Mouse (Mus musculus) embryonic facial prominence, embryonic 13.5 days (tissue): ENCODE measurements around the gene Erp27. TPM values are rescaled to one million over a fixed set of nuclear protein-coding genes. Genes with fewer than 3 reads are reported as not detected.
"Not testable (repeated sequence)": the region's sequence is repeated elsewhere in the genome, so short reads cannot be mapped to it uniquely, and the experiment has no call there.

Experiments used
- ATAC-seq: fragments of 200-750 bp; cut with Nextera tagmentation; 2 replicates; pipeline ENCODE4 v1.8.0; 2017; ENCODE audit warnings: low read depth; ENCODE audit not compliant: insufficient number of reproducible peaks, insufficient read depth, low FRiP score, low TSS enrichment
- H3K27ac ChIP-seq: fragments of 300-500 bp; sonication (generic); 2 replicates; pipeline ENCODE4 v1.5.1; 2015; ENCODE audit warnings: moderate library complexity, mild to moderate bottlenecking, inconsistent platforms
- H3K27me3 ChIP-seq: fragments of 300-500 bp; sonication (generic); 2 replicates; pipeline ENCODE4 v1.6.1; 2015; ENCODE audit warnings: mild to moderate bottlenecking, inconsistent platforms
- H3K36me3 ChIP-seq: fragments of 300-500 bp; sonication (generic); 2 replicates; pipeline ENCODE4 v1.6.1; 2015; ENCODE audit warnings: mild to moderate bottlenecking, inconsistent platforms
- H3K4me1 ChIP-seq: fragments of 300-500 bp; sonication (generic); 2 replicates; pipeline ENCODE4 v1.6.1; 2015; ENCODE audit warnings: inconsistent platforms
- H3K4me2 ChIP-seq: fragments of 300-500 bp; sonication (generic); 2 replicates; pipeline ENCODE4 v1.6.1; 2015; ENCODE audit warnings: moderate library complexity, mild to moderate bottlenecking, inconsistent platforms
- H3K4me3 ChIP-seq: fragments of 300-500 bp; sonication (generic); 2 replicates; pipeline ENCODE4 v1.5.1; 2015; ENCODE audit warnings: mild to moderate bottlenecking, inconsistent platforms
- H3K9ac ChIP-seq: fragments of 300-500 bp; sonication (generic); 2 replicates; pipeline ENCODE4 v1.6.1; 2015; ENCODE audit warnings: mild to moderate bottlenecking, inconsistent platforms
- H3K9me3 ChIP-seq: fragments of 300-500 bp; sonication (generic); 2 replicates; pipeline ENCODE4 v1.6.1; 2016; ENCODE audit warnings: inconsistent platforms
- WGBS: fragments of 180-500 bp; shearing (Covaris S2); methylation state at CpG from one replicate; pipeline ENCODE4 v1.1.7; 2015; ENCODE audit warnings: mixed read lengths; 5-methylcytosine and 5-hydroxymethylcytosine counted together
- polyA plus RNA-seq: library from polyadenylated mRNA; unstranded; fragments of >200 nt; fragmentation: Nextera tagmentation; extraction: Ambion mirVana; gene quantifications from 2 replicates; pipeline ENCODE4 v1.2.1, GENCODE M21; 2015

Gene Erp27
- polyA plus RNA-seq, 1 experiment from 2014 or later, result 0.30 TPM

- ATAC-seq, result no peak
- Histone ChIP-seq H3K4me1 (peaks cover 23% of the 10 kb centered on the region), H3K9me3 (no peaks in the 10 kb centered on the region), H3K9ac (no peak overlapping the region), H3K27ac (no peak overlapping the region), H3K36me3 (no peaks in the 10 kb centered on the region), H3K4me2 (no peak overlapping the region), H3K4me3 (no peak overlapping the region), H3K27me3 (no peaks in the 10 kb centered on the region)
- 80% methylated on average over 9 of the region's 9 CpGs for WGBS
These were observed 19.5 kb downstream of the Erp27 start for GRCm38 (mm10) chr6:136902527-136902926.

GRCm38 (mm10) chr6:136901010-136901409 lies 21.0 kb downstream of the Erp27 start:
- H3K9ac ChIP-seq, result no peak overlapping the region
- no peak for ATAC-seq
- H3K9me3 ChIP-seq, result no peaks in the 10 kb centered on the region
- no peak overlapping the region for H3K4me3 ChIP-seq
- H3K4me2 ChIP-seq, result no peak overlapping the region
- peaks cover 8% of the 10 kb centered on the region for H3K4me1 ChIP-seq
- H3K36me3 ChIP-seq, result no peaks in the 10 kb centered on the region
- WGBS, result 64% methylated on average over 2 of the region's 2 CpGs
- H3K27ac ChIP-seq, result no peak overlapping the region
- no peaks in the 10 kb centered on the region for H3K27me3 ChIP-seq

GRCm38 (mm10) chr6:136900369-136901009 lies 21.5 kb downstream of the Erp27 start:
- H3K9ac ChIP-seq, result no peak overlapping the region
- ATAC-seq, result no peak
- WGBS, result 71% methylated on average over 4 of the region's 4 CpGs
- H3K27me3 ChIP-seq, result no peaks in the 10 kb centered on the region
- no peaks in the 10 kb centered on the region for H3K36me3 ChIP-seq
- no peak overlapping the region for H3K4me2 ChIP-seq
- no peak overlapping the region for H3K27ac ChIP-seq
- H3K4me1 ChIP-seq, result peaks cover 8% of the 10 kb centered on the region
- H3K4me3 ChIP-seq, result no peak overlapping the region
- no peaks in the 10 kb centered on the region for H3K9me3 ChIP-seq

GRCm38 (mm10) chr6:136898954-136899353 lies 23.0 kb downstream of the Erp27 start:
- no peaks in the 10 kb centered on the region for H3K9me3 ChIP-seq
- H3K27me3 ChIP-seq, result no peaks in the 10 kb centered on the region
- H3K4me2 ChIP-seq, result no peak overlapping the region
- H3K9ac ChIP-seq, result no peak overlapping the region
- H3K4me3 ChIP-seq, result no peak overlapping the region
- ATAC-seq, result no peak
- no peaks in the 10 kb centered on the region for H3K36me3 ChIP-seq
- no peak overlapping the region for H3K27ac ChIP-seq
- 79% methylated on average over 2 of the region's 2 CpGs for WGBS
- peaks cover 12% of the 10 kb centered on the region for H3K4me1 ChIP-seq

- Histone ChIP-seq H3K9ac (no peak overlapping the region), H3K36me3 (no peaks in the 10 kb centered on the region), H3K4me1 (peaks cover 11% of the 10 kb centered on the region), H3K27ac (peak overlapping the region; percentile 51), H3K9me3 (no peaks in the 10 kb centered on the region), H3K4me2 (no peak overlapping the region), H3K27me3 (no peaks in the 10 kb centered on the region), H3K4me3 (no peak overlapping the region)
- no peak for ATAC-seq
- WGBS, result 59% methylated on average over 4 of the region's 4 CpGs
These were observed 23.8 kb downstream of the Erp27 start for GRCm38 (mm10) chr6:136898222-136898621.

- H3K4me2 ChIP-seq, result no peak overlapping the region
- peaks cover 11% of the 10 kb centered on the region for H3K4me1 ChIP-seq
- H3K36me3 ChIP-seq, result no peaks in the 10 kb centered on the region
- 50% methylated on average over 4 of the region's 4 CpGs for WGBS
- H3K27ac ChIP-seq, result peak overlapping the region; percentile 51; the same call in 1 of the 2 replicates
- no peak overlapping the region for H3K4me3 ChIP-seq
- no peak for ATAC-seq
- H3K27me3 ChIP-seq, result no peaks in the 10 kb centered on the region
- H3K9ac ChIP-seq, result no peak overlapping the region
- no peaks in the 10 kb centered on the region for H3K9me3 ChIP-seq
These were observed 24.2 kb downstream of the Erp27 start for GRCm38 (mm10) chr6:136897789-136898188.

- WGBS, result 50% methylated on average over 15 of the region's 15 CpGs
- no peaks in the 10 kb centered on the region for H3K36me3 ChIP-seq
- H3K4me2 ChIP-seq, result no peak overlapping the region
- H3K27me3 ChIP-seq, result no peaks in the 10 kb centered on the region
- H3K4me3 ChIP-seq, result no peak overlapping the region
- H3K9me3 ChIP-seq, result no peaks in the 10 kb centered on the region
- H3K4me1 ChIP-seq, result peaks cover 11% of the 10 kb centered on the region
- H3K9ac ChIP-seq, result no peak overlapping the region
- no peak overlapping the region for H3K27ac ChIP-seq
- no peak for ATAC-seq
These were observed 27.2 kb downstream of the Erp27 start for GRCm38 (mm10) chr6:136894532-136895339.

- Histone ChIP-seq H3K27ac (no peak overlapping the region), H3K27me3 (no peaks in the 10 kb centered on the region), H3K9ac (no peak overlapping the region), H3K4me2 (no peak overlapping the region), H3K4me1 (peaks cover 6% of the 10 kb centered on the region), H3K9me3 (no peaks in the 10 kb centered on the region), H3K36me3 (no peaks in the 10 kb centered on the region), H3K4me3 (no peak overlapping the region)
- WGBS, result 86% methylated on average over 2 of the region's 2 CpGs
- no peak for ATAC-seq
These were observed 30.0 kb downstream of the Erp27 start for GRCm38 (mm10) chr6:136892002-136892401.

GRCm38 (mm10) chr6:136889554-136889953 lies 32.4 kb downstream of the Erp27 start:
- Histone ChIP-seq H3K4me3 (no peak overlapping the region), H3K27me3 (no peaks in the 10 kb centered on the region), H3K9ac (no peak overlapping the region), H3K9me3 (no peaks in the 10 kb centered on the region), H3K27ac (no peak overlapping the region), H3K36me3 (no peaks in the 10 kb centered on the region), H3K4me2 (no peak overlapping the region), H3K4me1 (no peaks in the 10 kb centered on the region)
- no peak for ATAC-seq
- WGBS, result 91% methylated on average over 6 of the region's 6 CpGs

- WGBS, result 88% methylated on average over 6 of the region's 6 CpGs
- Histone ChIP-seq H3K9me3 (no peaks in the 10 kb centered on the region), H3K27ac (no peak overlapping the region), H3K27me3 (no peaks in the 10 kb centered on the region), H3K9ac (no peak overlapping the region), H3K4me2 (no peak overlapping the region), H3K36me3 (no peaks in the 10 kb centered on the region), H3K4me1 (no peaks in the 10 kb centered on the region), H3K4me3 (no peak overlapping the region)
- no peak for ATAC-seq
These were observed 32.9 kb downstream of the Erp27 start for GRCm38 (mm10) chr6:136889067-136889466.

- no peak for ATAC-seq
- no peak overlapping the region for H3K4me2 ChIP-seq
- no peaks in the 10 kb centered on the region for H3K36me3 ChIP-seq
- no peak overlapping the region for H3K9ac ChIP-seq
- H3K9me3 ChIP-seq, result no peaks in the 10 kb centered on the region
- H3K27me3 ChIP-seq, result no peaks in the 10 kb centered on the region
- H3K27ac ChIP-seq, result no peak overlapping the region
- no peaks in the 10 kb centered on the region for H3K4me1 ChIP-seq
- H3K4me3 ChIP-seq, result no peak overlapping the region
- WGBS, result 72% methylated on average over 9 of the region's 9 CpGs
These were observed 34.1 kb downstream of the Erp27 start for GRCm38 (mm10) chr6:136887854-136888253.

- H3K4me2 ChIP-seq, H3K4me1 ChIP-seq, H3K27ac ChIP-seq, H3K36me3 ChIP-seq, H3K27me3 ChIP-seq, H3K4me3 ChIP-seq, ATAC-seq, H3K9ac ChIP-seq, H3K9me3 ChIP-seq: not testable (repeated sequence)
- 44% methylated on average over 1 of the region's 1 CpGs for WGBS
These were observed 37.2 kb downstream of the Erp27 start for GRCm38 (mm10) chr6:136884766-136885165.
